ENCODE assay signal across 9 mouse cellular contexts in genomic region chr2:60939957-60940356, GRCm38 (mm10). TPM values are rescaled to one million over a fixed set of nuclear protein-coding genes. Genes with fewer than 3 reads are reported as not detected.
DNase-seq lines count a peak whose midpoint lies in the region; ATAC-seq and TF ChIP-seq lines count a peak whose summit lies in the region.
"Had no signal": no experiment of that assay in that cellular context is flagged by ENCODE, and none has a peak within 500 bp of the region (broad histone marks: within the 10 kb centered on the region; RNA-seq: fewer than 3 reads in every experiment).

No protein-coding gene starts in this region.

- no peak overlapping the region for H3K27ac ChIP-seq in forebrain, embryonic 14.5 days (ENCODE audit: low read depth, low read length)
- no peak overlapping the region for H3K27ac ChIP-seq in forebrain, embryonic 11.5 days (ENCODE audit: low read depth, low read length)
- H3K27ac ChIP-seq in kidney, postnatal 0 days = peak overlapping the region; percentile 48
- peak overlapping the region; percentile 74 for H3K27ac ChIP-seq in embryonic facial prominence, embryonic 14.5 days (replicated peaks; ENCODE audit: low read depth, low read length)
- H3K27ac ChIP-seq in liver, embryonic 14.5 days = no peak overlapping the region
- H3K27ac ChIP-seq: midbrain, embryonic 12.5 days had no signal

- H3K9ac ChIP-seq in forebrain, embryonic 14.5 days (ENCODE audit: low read length) = no peak overlapping the region
- no peak overlapping the region for H3K9ac ChIP-seq in forebrain, embryonic 11.5 days (ENCODE audit: low read length)
- H3K9ac ChIP-seq in kidney, postnatal 0 days (ENCODE audit: low read depth, low read length) = no peak overlapping the region
- H3K9ac ChIP-seq in embryonic facial prominence, embryonic 14.5 days (ENCODE audit: low read depth, low read length) = no peak overlapping the region
- no peak overlapping the region for H3K9ac ChIP-seq in liver, embryonic 14.5 days (replicated peaks)
- H3K9ac ChIP-seq: midbrain, embryonic 12.5 days had no signal

- no peaks in the 10 kb centered on the region for H3K36me3 ChIP-seq in forebrain, embryonic 14.5 days (ENCODE audit: control insufficient read depth, insufficient read depth, low read length)
- no peaks in the 10 kb centered on the region for H3K36me3 ChIP-seq in forebrain, embryonic 11.5 days (ENCODE audit: control insufficient read depth, insufficient read depth, low read length)
- no peaks in the 10 kb centered on the region for H3K36me3 ChIP-seq in kidney, postnatal 0 days (ENCODE audit: insufficient read depth, low read length)
- no peaks in the 10 kb centered on the region for H3K36me3 ChIP-seq in embryonic facial prominence, embryonic 14.5 days (ENCODE audit: control insufficient read depth, insufficient read depth, low read length)
- H3K36me3 ChIP-seq in liver, embryonic 14.5 days (replicated peaks; ENCODE audit: control insufficient read depth, insufficient read depth, low read depth) = no peaks in the 10 kb centered on the region
- H3K36me3 ChIP-seq: midbrain, embryonic 12.5 days had no signal

- no peak for ATAC-seq in forebrain, embryonic 14.5 days
- no peak for ATAC-seq in forebrain, embryonic 11.5 days (replicated peaks; ENCODE audit: low FRiP score)
- no peak for ATAC-seq in kidney, postnatal 0 days (replicated peaks; ENCODE audit: low FRiP score, low read depth)
- ATAC-seq in embryonic facial prominence, embryonic 14.5 days (ENCODE audit: low read depth) = no peak
- no peak for ATAC-seq in liver, embryonic 14.5 days (ENCODE audit: insufficient read depth)

- no peak for TF ChIP-seq EP300 in liver, embryonic 14.5 days (IDR thresholded peaks at IDR 0.05; ENCODE audit: low read depth)

- WGBS in forebrain, embryonic 14.5 days = 81% methylated on average over 2 of the region's 2 CpGs
- WGBS in forebrain, embryonic 11.5 days = 91% methylated on average over 2 of the region's 2 CpGs
- WGBS in kidney, postnatal 0 days = 52% methylated on average over 2 of the region's 2 CpGs
- 58% methylated on average over 2 of the region's 2 CpGs for WGBS in embryonic facial prominence, embryonic 14.5 days
- 24% methylated on average over 2 of the region's 2 CpGs for WGBS in liver, embryonic 14.5 days (ENCODE audit: insufficient replicate concordance)

- no peak overlapping the region for H3K4me3 ChIP-seq in forebrain, embryonic 14.5 days (ENCODE audit: low read depth, low read length)
- H3K4me3 ChIP-seq in forebrain, embryonic 11.5 days (ENCODE audit: low read depth, low read length) = no peak overlapping the region
- H3K4me3 ChIP-seq in kidney, postnatal 0 days (replicated peaks; ENCODE audit: low read depth, low read length) = peak overlapping the region; percentile 10; the same call in 1 of the 2 replicates
- H3K4me3 ChIP-seq in embryonic facial prominence, embryonic 14.5 days (ENCODE audit: low read depth, low read length) = peak overlapping the region; percentile 14
- H3K4me3 ChIP-seq in liver, embryonic 14.5 days (ENCODE audit: insufficient read depth in 1 of 2, low read depth in 2 of 2, low read length in 2 of 2) = peak overlapping the region in 1 of 2 experiments; percentile 4; a peak in 1 of 4 replicates
- H3K4me3 ChIP-seq: midbrain, embryonic 12.5 days had no signal

- no peaks in the 10 kb centered on the region for H3K27me3 ChIP-seq in forebrain, embryonic 14.5 days (replicated peaks; ENCODE audit: control insufficient read depth, insufficient read depth, low read length)
- H3K27me3 ChIP-seq in forebrain, embryonic 11.5 days (ENCODE audit: control insufficient read depth, insufficient read depth, low read length) = no peaks in the 10 kb centered on the region
- H3K27me3 ChIP-seq in kidney, postnatal 0 days (ENCODE audit: insufficient read depth, low read length) = no peaks in the 10 kb centered on the region
- H3K27me3 ChIP-seq in embryonic facial prominence, embryonic 14.5 days (replicated peaks; ENCODE audit: control insufficient read depth, insufficient read depth, low read length) = no peaks in the 10 kb centered on the region
- no peaks in the 10 kb centered on the region for H3K27me3 ChIP-seq in liver, embryonic 14.5 days (ENCODE audit: control insufficient read depth, insufficient read depth, low read length)
- H3K27me3 ChIP-seq: midbrain, embryonic 12.5 days had no signal

- peak overlapping the region; percentile 30; the same call in 1 of the 2 replicates for H3K4me2 ChIP-seq in forebrain, embryonic 14.5 days (ENCODE audit: low read length)
- no peak overlapping the region for H3K4me2 ChIP-seq in forebrain, embryonic 11.5 days (ENCODE audit: low read depth, low read length, severe bottlenecking)
- peak overlapping the region; percentile 44 for H3K4me2 ChIP-seq in kidney, postnatal 0 days (ENCODE audit: low read length)
- peak overlapping the region; percentile 50 for H3K4me2 ChIP-seq in embryonic facial prominence, embryonic 14.5 days (ENCODE audit: low read depth, low read length)
- peak overlapping the region; percentile 50 for H3K4me2 ChIP-seq in liver, embryonic 14.5 days (ENCODE audit: low read depth)
- H3K4me2 ChIP-seq: midbrain, embryonic 12.5 days had no signal

- DNase-seq in forebrain, embryonic 14.5 days (ENCODE audit: low spot score) = no peak
- no peak for DNase-seq in forebrain, embryonic 11.5 days (ENCODE audit: low spot score)
- no peak for DNase-seq in kidney, postnatal 0 days (ENCODE audit: low spot score)
- DNase-seq in kidney, postnatal 14 days = no peak
- no peak for DNase-seq in embryonic facial prominence, embryonic 14.5 days (ENCODE audit: low spot score)
- DNase-seq in liver, embryonic 14.5 days (ENCODE audit: low read depth in 3 of 3, low spot score in 3 of 3) = no peak
- DNase-seq in urinary bladder, postnatal 4 days (ENCODE audit: low spot score in 2 of 2) = no peak
- no peak for DNase-seq in gastrocnemius, postnatal 10 days

- H3K9me3 ChIP-seq in forebrain, embryonic 14.5 days (replicated peaks; ENCODE audit: control insufficient read depth, low read length) = no peaks in the 10 kb centered on the region
- H3K9me3 ChIP-seq in forebrain, embryonic 11.5 days (ENCODE audit: control insufficient read depth, low read length) = no peaks in the 10 kb centered on the region
- H3K9me3 ChIP-seq in kidney, postnatal 0 days (replicated peaks; ENCODE audit: low read length) = no peaks in the 10 kb centered on the region
- no peaks in the 10 kb centered on the region for H3K9me3 ChIP-seq in embryonic facial prominence, embryonic 14.5 days (ENCODE audit: control insufficient read depth, low read length)
- H3K9me3 ChIP-seq in liver, embryonic 14.5 days (ENCODE audit: control insufficient read depth, low read length) = no peaks in the 10 kb centered on the region
- H3K9me3 ChIP-seq: midbrain, embryonic 12.5 days had no signal

- TF ChIP-seq CTCF in kidney, postnatal 0 days (IDR thresholded peaks at IDR 0.05; ENCODE audit: low read depth) = no peak
- no peak for TF ChIP-seq CTCF in liver, embryonic 14.5 days (IDR thresholded peaks at IDR 0.05; ENCODE audit: low read depth)

- peaks cover 7% of the 10 kb centered on the region; the same call in 1 of the 2 replicates for H3K4me1 ChIP-seq in forebrain, embryonic 14.5 days (ENCODE audit: control insufficient read depth, insufficient read depth, low read length)
- no peaks in the 10 kb centered on the region; the same call in 1 of the 2 replicates for H3K4me1 ChIP-seq in forebrain, embryonic 11.5 days (replicated peaks; ENCODE audit: control insufficient read depth, insufficient read depth, low read length)
- 0 out of 2 replicates have a peak, but pooled peaks cover 7% of the 10 kb centered on the region for H3K4me1 ChIP-seq in kidney, postnatal 0 days (replicated peaks; ENCODE audit: insufficient read depth, low read length)
- peaks cover 23% of the 10 kb centered on the region for H3K4me1 ChIP-seq in embryonic facial prominence, embryonic 14.5 days (ENCODE audit: control insufficient read depth, insufficient read depth, low read length)
- H3K4me1 ChIP-seq in liver, embryonic 14.5 days (replicated peaks; ENCODE audit: control insufficient read depth in 2 of 2, insufficient read depth in 2 of 2, low read length in 1 of 2) = peaks cover 0 to 3% of the 10 kb centered on the region in 2 experiments; a peak in 2 of 4 replicates

RNA-seq across cellular contexts. Expression of gene Rbms1, which starts 23.0 kb away (rescaled TPM):
- polyA plus RNA-seq in forebrain, embryonic 14.5 days (2014; fragmentation: Nextera tagmentation; extraction: Ambion mirVana) = 20.0 and 21.6 TPM in 2 replicates
- 37.8 and 39.5 TPM in 2 replicates for polyA plus RNA-seq in forebrain, embryonic 11.5 days (2014; fragmentation: Nextera tagmentation; extraction: Ambion mirVana)
- polyA plus RNA-seq in kidney, postnatal 0 days (2015; fragmentation: Nextera tagmentation; extraction: Ambion mirVana) = 90.4 and 92.5 TPM in 2 replicates
- 101 and 116 TPM in 2 replicates for polyA plus RNA-seq in embryonic facial prominence, embryonic 14.5 days (2014; fragmentation: Nextera tagmentation; extraction: Ambion mirVana)
- 16.8 and 17.5 TPM in 2 replicates for polyA plus RNA-seq in liver, embryonic 14.5 days (2012; rRNA removed)
- polyA plus RNA-seq in liver, embryonic 14.5 days (2014; fragmentation: Nextera tagmentation; extraction: Ambion mirVana) = 31.8 and 39.9 TPM in 2 replicates
- total RNA-seq in gastrocnemius, postnatal 10 days (2021) = 10 to 100 TPM; 40.5 to 51.0 TPM

Comparison
In these comparisons a context has a peak if more than half of its experiments do, and no peak if none do; other contexts are left out.
1. H3K27ac ChIP-seq: peak in kidney, postnatal 0 days (single experiment) and embryonic facial prominence, embryonic 14.5 days (single experiment); none in forebrain, embryonic 14.5 days (single experiment), forebrain, embryonic 11.5 days (single experiment) and liver, embryonic 14.5 days (single experiment).
2. H3K4me3 ChIP-seq: peak in kidney, postnatal 0 days (single experiment) and embryonic facial prominence, embryonic 14.5 days (single experiment); none in forebrain, embryonic 14.5 days (single experiment) and forebrain, embryonic 11.5 days (single experiment).